Mouse (Mus musculus) CD4-positive, CD25-positive, alpha-beta regulatory T cell (primary cell): ENCODE results near the gene Gm8453. TPM values are rescaled to one million over a fixed set of nuclear protein-coding genes. Genes with fewer than 3 reads are reported as not detected.

ENCODE experiments used
- polyA plus RNA-seq: library from polyadenylated mRNA; unstranded; fragments of 100-300 nt; shearing (Covaris generic); gene quantifications from one replicate; pipeline ENCODE4 v1.2.1, GENCODE M21; 2017

Gm8453 gene
- not detected for polyA plus RNA-seq

DNA sequence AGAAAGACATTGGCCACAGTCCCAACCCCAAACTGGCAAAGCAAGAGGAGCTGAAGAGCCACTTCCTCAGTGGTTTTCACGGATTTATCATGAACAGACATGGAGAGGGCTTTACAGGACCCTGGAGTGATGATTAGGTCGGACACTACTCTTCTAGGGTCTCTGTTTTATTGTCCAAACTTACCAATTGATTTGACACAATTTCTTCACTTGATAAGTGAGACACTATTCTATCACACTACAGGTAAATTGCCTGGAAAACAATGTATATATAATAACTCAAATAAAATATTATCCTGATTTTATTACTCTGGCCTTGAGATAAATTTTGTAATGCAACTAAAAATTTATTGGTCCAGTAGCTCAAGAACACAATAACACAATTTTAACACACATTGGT, at the start of gene Gm8453:
Gm8453 (minus strand) TSS at position 101 of the 400 bp plus-strand sequence.

GRCm38 (mm10) chr7:22201164-22201563, 28.1 kb downstream of the Gm8453 start, which contains the start of gene Gm8653:
TSS of gene Gm8653 (minus strand) at chr7:22201264.

GRCm38 (mm10) chr7:22189077-22189476, 40.2 kb downstream of the Gm8453 start, which contains the start of gene Vmn1r143:
TSS of gene Vmn1r143 (plus strand) at chr7:22189377.

Other genes with a start within 250 kb of the Gm8453 start
- not detected for gene Vmn1r137, start 234.9 kb downstream of the Gm8453 start, polyA plus RNA-seq
- gene Vmn1r138, start 200.6 kb downstream of the Gm8453 start, polyA plus RNA-seq = not detected
- not detected for gene Gm6176, start 173.2 kb downstream of the Gm8453 start, polyA plus RNA-seq
- gene Vmn1r139, start 160.4 kb downstream of the Gm8453 start, polyA plus RNA-seq = not detected
- not detected for gene Gm16451, start 111.2 kb downstream of the Gm8453 start, polyA plus RNA-seq
- not detected for gene Gm10666, start 94.7 kb downstream of the Gm8453 start, polyA plus RNA-seq
- not detected for gene Vmn1r142, start 65.4 kb downstream of the Gm8453 start, polyA plus RNA-seq
- not detected for gene Vmn1r143, start 40.1 kb downstream of the Gm8453 start, polyA plus RNA-seq
- not detected for gene Gm8653, start 28.2 kb downstream of the Gm8453 start, polyA plus RNA-seq
- gene Gm4187, start 100.2 kb upstream of the Gm8453 start, polyA plus RNA-seq = not detected
- not detected for gene Gm8660, start 141.6 kb upstream of the Gm8453 start, polyA plus RNA-seq
- gene Vmn1r148, start 184.1 kb upstream of the Gm8453 start, polyA plus RNA-seq = not detected
- not detected for gene Vmn1r149, start 208.7 kb upstream of the Gm8453 start, polyA plus RNA-seq
- 0.19 TPM for gene Gm10665, start 234.6 kb upstream of the Gm8453 start, polyA plus RNA-seq